Mouse (Mus musculus): Measurements from ENCODE around the gene S100a10. TPM values are rescaled to one million over a fixed set of nuclear protein-coding genes. Genes with fewer than 3 reads are reported as not detected.
"Not testable (repeated sequence)": the region's sequence is repeated elsewhere in the genome, so short reads cannot be mapped to it uniquely, and the experiment has no call there.

Gene S100a10
- total and polyA plus RNA-seq, 2 experiments: 80.0 to 292 TPM

DNA sequence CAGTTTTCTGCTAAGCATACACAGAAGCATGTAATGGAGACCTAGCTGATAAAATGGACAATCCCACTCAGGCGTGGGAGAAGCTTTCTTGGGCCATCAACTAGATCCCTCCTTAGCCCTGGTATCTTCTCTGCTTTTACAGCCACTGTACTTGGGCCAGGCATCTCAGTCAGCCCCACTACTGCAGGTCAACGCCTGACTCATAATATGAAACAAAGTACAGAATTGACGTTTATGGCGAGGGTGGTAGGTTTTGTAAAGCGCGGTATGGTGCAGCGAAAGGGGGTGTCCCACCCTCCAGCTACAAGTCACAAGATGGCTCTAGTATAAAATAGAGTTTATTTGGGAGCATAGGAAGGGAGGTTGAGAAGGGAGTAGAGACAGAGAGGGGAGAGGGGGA is 43.1 kb downstream of the S100a10 start:
- Histone ChIP-seq H3K79me2 (ENCODE audit: control insufficient read depth, insufficient read depth, low read length) (no peaks in the 10 kb centered on the region), H3K27ac (replicated peaks; ENCODE audit: insufficient read depth, low read depth, low read length) (no peak overlapping the region), H3K4me1 (ENCODE audit: control insufficient read depth, insufficient read depth, low read length) (peaks cover 20% of the 10 kb centered on the region), H3K27me3 (ENCODE audit: control insufficient read depth, insufficient read depth, low read length) (no peaks in the 10 kb centered on the region), H3K9ac (ENCODE audit: low read depth, low read length) (no peak overlapping the region), H3K4me3 (ENCODE audit: insufficient read depth, low read depth, low read length) (no peak overlapping the region), H3K36me3 (ENCODE audit: control insufficient read depth, insufficient read depth, low read length) (no peaks in the 10 kb centered on the region)
- DNase-seq (ENCODE audit: extremely low read depth, low read depth, low spot score): no peak
- 88% methylated on average over 7 of the region's 7 CpGs for WGBS
- TF ChIP-seq CTCF (IDR thresholded peaks at IDR 0.05; ENCODE audit: low read depth, low read length) (no peak), POLR2A (IDR thresholded peaks at IDR 0.05; ENCODE audit: extremely low read depth, insufficient read depth, low read length) (no peak)

DNA sequence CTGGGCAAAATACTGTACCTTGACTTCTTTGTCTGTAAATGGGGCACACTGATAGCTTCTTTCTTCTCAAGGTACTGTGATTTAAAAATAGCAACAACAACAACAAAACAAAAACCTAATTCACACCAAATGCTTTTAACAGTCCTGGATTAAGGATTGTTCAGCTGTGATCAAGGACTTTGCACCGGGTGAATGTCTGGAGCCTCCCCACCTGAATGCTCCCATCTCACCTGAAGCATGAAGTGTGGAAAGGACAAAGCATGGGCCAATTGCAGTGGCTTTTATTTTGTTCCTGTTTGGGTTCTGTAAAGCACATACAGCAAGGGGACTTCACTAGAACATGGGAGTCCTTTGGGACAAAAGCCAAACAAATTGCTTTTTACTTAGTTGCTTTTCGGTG is 45.3 kb downstream of the S100a10 start:
- Histone ChIP-seq H3K27ac (replicated peaks; ENCODE audit: insufficient read depth, low read depth, low read length) (no peak overlapping the region), H3K36me3 (ENCODE audit: control insufficient read depth, insufficient read depth, low read length) (no peaks in the 10 kb centered on the region), H3K4me1 (ENCODE audit: control insufficient read depth, insufficient read depth, low read length) (peaks cover 20% of the 10 kb centered on the region), H3K9ac (ENCODE audit: low read depth, low read length) (no peak overlapping the region), H3K4me3 (ENCODE audit: insufficient read depth, low read depth, low read length) (no peak overlapping the region), H3K27me3 (ENCODE audit: control insufficient read depth, insufficient read depth, low read length) (no peaks in the 10 kb centered on the region), H3K79me2 (ENCODE audit: control insufficient read depth, insufficient read depth, low read length) (no peaks in the 10 kb centered on the region)
- TF ChIP-seq POLR2A (IDR thresholded peaks at IDR 0.05; ENCODE audit: extremely low read depth, insufficient read depth, low read length): no peak
- TF ChIP-seq CTCF (IDR thresholded peaks at IDR 0.05; ENCODE audit: low read depth, low read length): no peak
- no peak for DNase-seq (ENCODE audit: extremely low read depth, low read depth, low spot score)
- WGBS: 96% methylated on average over 2 of the region's 2 CpGs

DNA sequence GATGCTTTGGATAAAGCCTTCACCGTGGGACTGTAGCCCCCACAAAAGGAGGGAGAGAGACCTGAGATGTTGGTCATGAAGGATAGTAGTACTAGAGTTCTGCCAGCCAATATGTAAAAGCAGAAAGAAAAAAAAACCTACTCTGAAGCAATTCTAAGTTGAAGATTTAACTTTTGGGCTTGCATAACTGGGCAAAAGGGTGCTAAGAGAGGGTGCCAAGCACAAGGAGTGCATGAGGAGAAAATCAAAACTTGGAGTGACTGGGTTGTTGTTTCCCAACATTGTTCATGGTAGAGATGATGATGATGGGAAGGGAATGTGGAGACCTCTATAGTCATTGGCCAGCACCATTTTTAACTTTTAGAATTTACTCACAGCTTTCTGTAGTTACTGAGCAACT is 47.0 kb downstream of the S100a10 start:
- TF ChIP-seq CTCF (IDR thresholded peaks at IDR 0.05; ENCODE audit: low read depth, low read length) (no peak), POLR2A (IDR thresholded peaks at IDR 0.05; ENCODE audit: extremely low read depth, insufficient read depth, low read length) (no peak)
- WGBS: 49% methylated on average over 1 of the region's 1 CpGs
- no peak overlapping the region for H3K9ac ChIP-seq (ENCODE audit: low read depth, low read length)
- no peaks in the 10 kb centered on the region for H3K36me3 ChIP-seq (ENCODE audit: control insufficient read depth, insufficient read depth, low read length)
- peak; percentile 91 for DNase-seq (ENCODE audit: extremely low read depth, low read depth, low spot score)
- H3K27ac ChIP-seq (replicated peaks; ENCODE audit: insufficient read depth, low read depth, low read length): peak overlapping the region; percentile 77
- H3K4me3 ChIP-seq (ENCODE audit: insufficient read depth, low read depth, low read length): no peak overlapping the region
- H3K79me2 ChIP-seq (ENCODE audit: control insufficient read depth, insufficient read depth, low read length): no peaks in the 10 kb centered on the region
- H3K4me1 ChIP-seq (ENCODE audit: control insufficient read depth, insufficient read depth, low read length): peaks cover 20% of the 10 kb centered on the region
- no peaks in the 10 kb centered on the region for H3K27me3 ChIP-seq (ENCODE audit: control insufficient read depth, insufficient read depth, low read length)

DNA sequence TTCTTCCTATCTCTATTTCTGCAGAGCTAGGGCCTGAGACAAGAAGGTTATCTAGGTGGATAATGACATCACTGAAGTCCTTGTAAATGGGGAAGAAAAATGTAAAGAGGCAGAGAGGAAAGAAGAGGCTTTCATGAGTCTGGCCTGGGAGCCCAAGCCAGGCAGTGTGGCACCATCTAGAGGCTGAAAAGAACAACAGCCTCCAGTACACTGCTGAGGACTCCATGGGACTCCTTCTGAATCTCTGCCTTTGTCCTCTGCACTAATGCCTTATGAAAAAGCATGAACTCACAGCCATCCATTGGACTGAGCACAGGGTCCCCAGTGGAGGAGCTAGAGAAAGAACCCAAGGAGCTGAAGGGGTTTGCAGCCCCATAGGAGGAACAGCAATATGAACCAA is 54.1 kb downstream of the S100a10 start:
- peak; percentile 12 for DNase-seq (ENCODE audit: extremely low read depth, low read depth, low spot score)
- not testable (repeated sequence) for H3K4me3 ChIP-seq (ENCODE audit: insufficient read depth, low read depth, low read length); H3K36me3 ChIP-seq (ENCODE audit: control insufficient read depth, insufficient read depth, low read length); H3K27me3 ChIP-seq (ENCODE audit: control insufficient read depth, insufficient read depth, low read length); H3K9ac ChIP-seq (ENCODE audit: low read depth, low read length); H3K4me1 ChIP-seq (ENCODE audit: control insufficient read depth, insufficient read depth, low read length); H3K79me2 ChIP-seq (ENCODE audit: control insufficient read depth, insufficient read depth, low read length); H3K27ac ChIP-seq (replicated peaks; ENCODE audit: insufficient read depth, low read depth, low read length)
- peak; percentile 65 for TF ChIP-seq CTCF (IDR thresholded peaks at IDR 0.05; ENCODE audit: low read depth, low read length)

Other genes with a start within 250 kb of the S100a10 start
- gene Hrnr, start 235.3 kb upstream of the S100a10 start, total RNA-seq (2014; rRNA removed): not detected in 2 replicates
- not detected in 2 replicates for gene Hrnr, start 235.3 kb upstream of the S100a10 start, polyA plus RNA-seq (2012; rRNA removed)
- not detected in 2 replicates for gene Rptn, start 161.4 kb upstream of the S100a10 start, total RNA-seq (2014; rRNA removed)
- gene Rptn, start 161.4 kb upstream of the S100a10 start, polyA plus RNA-seq (2012; rRNA removed): not detected in 2 replicates
- gene Tchh, start 112.8 kb upstream of the S100a10 start, total RNA-seq (2014; rRNA removed): under 0.01 and 0.09 TPM in 2 replicates
- gene Tchh, start 112.8 kb upstream of the S100a10 start, polyA plus RNA-seq (2012; rRNA removed): 0.02 and 0.04 TPM in 2 replicates
- gene Tchhl1, start 86.3 kb upstream of the S100a10 start, total RNA-seq (2014; rRNA removed): not detected in 2 replicates
- not detected in 2 replicates for gene Tchhl1, start 86.3 kb upstream of the S100a10 start, polyA plus RNA-seq (2012; rRNA removed)
- 3.0 and 5.4 TPM in 2 replicates for gene S100a11, start 34.6 kb upstream of the S100a10 start, total RNA-seq (2014; rRNA removed)
- 3.4 and 4.3 TPM in 2 replicates for gene S100a11, start 34.6 kb upstream of the S100a10 start, polyA plus RNA-seq (2012; rRNA removed)
- gene Tdpoz2, start 97.6 kb downstream of the S100a10 start, total RNA-seq (2014; rRNA removed): not detected in 2 replicates
- not detected in 2 replicates for gene Tdpoz2, start 97.6 kb downstream of the S100a10 start, polyA plus RNA-seq (2012; rRNA removed)
- gene Tdpoz1, start 121.2 kb downstream of the S100a10 start, total RNA-seq (2014; rRNA removed): not detected in 2 replicates
- gene Tdpoz1, start 121.2 kb downstream of the S100a10 start, polyA plus RNA-seq (2012; rRNA removed): not detected in 2 replicates
- gene Gm37596, start 138.0 kb downstream of the S100a10 start, total RNA-seq (2014; rRNA removed): not detected in 2 replicates
- not detected in 2 replicates for gene Gm37596, start 138.0 kb downstream of the S100a10 start, polyA plus RNA-seq (2012; rRNA removed)
- not detected in 2 replicates for gene Gm5773, start 217.9 kb downstream of the S100a10 start, total RNA-seq (2014; rRNA removed)
- not detected in 2 replicates for gene Gm5773, start 217.9 kb downstream of the S100a10 start, polyA plus RNA-seq (2012; rRNA removed)
- not detected in 2 replicates for gene Tdpoz4, start 241.3 kb downstream of the S100a10 start, total RNA-seq (2014; rRNA removed)
- gene Tdpoz4, start 241.3 kb downstream of the S100a10 start, polyA plus RNA-seq (2012; rRNA removed): not detected in 2 replicates